Mouse (Mus musculus): ENCODE results near the gene Dtnb.

- TF ChIP-seq CTCF (IDR thresholded peaks at IDR 0.05; ENCODE audit: borderline replicate concordance, control insufficient read depth, extremely low read depth, insufficient read depth, low read length, poor library complexity) (no peak), POLR2A (IDR thresholded peaks at IDR 0.05; ENCODE audit: control insufficient read depth, extremely low read depth, insufficient read depth, low read length, poor library complexity) (no peak)
Measured at GRCm38 (mm10) chr12:3538036-3538435, 34.1 kb upstream of the Dtnb start.
